Mouse (Mus musculus) macrophage (primary cell): Measurements from ENCODE around the gene Gm7298. TPM values are rescaled to one million over a fixed set of nuclear protein-coding genes. Genes with fewer than 3 reads are reported as not detected.
"Not testable (repeated sequence)": the region's sequence is repeated elsewhere in the genome, so short reads cannot be mapped to it uniquely, and the experiment has no call there.

Experiments
- H3K27ac ChIP-seq: fragments of 350-480 bp; formaldehyde crosslinking; 2 replicates; pipeline ENCODE4 v1.9.0; 2021
- H3K36me3 ChIP-seq: fragments of 350-480 bp; formaldehyde crosslinking; 2 replicates; pipeline ENCODE4 v1.9.0; 2021; ENCODE audit errors: inconsistent target
- H3K4me3 ChIP-seq: fragments of 350-480 bp; formaldehyde crosslinking; 2 replicates; pipeline ENCODE4 v1.9.0; 2021; ENCODE audit errors: inconsistent target
- H3K79me2 ChIP-seq: fragments of 350-480 bp; formaldehyde crosslinking; 2 replicates; pipeline ENCODE4 v1.9.0; 2021; ENCODE audit errors: inconsistent target
- WGBS: methylation state at CpG from one replicate; pipeline ENCODE4 v1.1.7; 2026; ENCODE audit warnings: inconsistent platforms; ENCODE audit not compliant: missing documents; 5-methylcytosine and 5-hydroxymethylcytosine counted together
- polyA plus RNA-seq: library from polyadenylated mRNA; stranded (reverse); fragments of 250-400 nt; gene quantifications from 3 replicates; pipeline ENCODE4 v1.2.4, GENCODE M21; 2018; ENCODE audit warnings: inconsistent platforms
- total RNA-seq, 78 experiments: library from RNA; depleted of rRNA; stranded (reverse); fragments of 250-400 nt; gene quantifications; 1 replicate in 9 of 78; 2 replicates in 24 of 78; 3 replicates in 43 of 78; 4 replicates in 2 of 78; pipeline ENCODE4 v1.2.4; 2018; ENCODE audit warnings: inconsistent platforms in 56 of 78

Gm7298 gene
- total RNA-seq (2018; cell fraction: chromatin; rRNA removed), result not detected
- not detected for total RNA-seq (2018; cell fraction: cytosol; rRNA removed)
- not detected for total RNA-seq (2018; cell fraction: nucleus; rRNA removed)
- polyA plus RNA-seq, result not detected in 3 replicates

DNA sequence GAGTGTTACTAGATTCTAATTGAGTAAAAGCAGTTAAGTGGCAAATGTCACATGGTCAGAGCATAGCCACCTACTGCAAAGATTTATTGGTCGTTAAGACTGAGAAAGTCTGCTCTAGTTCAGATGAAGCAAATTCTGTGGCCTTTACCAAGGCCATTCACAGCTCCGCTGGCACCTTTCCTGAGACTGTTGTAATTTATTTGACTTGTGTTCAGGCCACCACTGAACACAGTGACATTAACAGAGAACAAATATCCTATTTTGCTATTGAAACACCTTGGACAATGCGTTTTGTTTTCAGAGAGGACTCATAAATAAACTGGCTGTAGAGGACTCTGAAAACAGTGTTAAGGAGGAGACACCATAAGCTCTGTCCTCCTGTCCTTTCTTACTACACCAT is at the start of gene Gm7298:
Gm7298 (plus strand) TSS at position 301 of the 400 bp plus-strand sequence.
- Histone ChIP-seq H3K36me3 (no peaks in the 10 kb centered on the region), H3K4me3 (no peak within 1 kb of the TSS), H3K27ac (no peak within 1 kb of the TSS), H3K79me2 (no peaks in the 10 kb centered on the region)
- WGBS, result 73% methylated on average over 3 of the region's 3 CpGs

DNA sequence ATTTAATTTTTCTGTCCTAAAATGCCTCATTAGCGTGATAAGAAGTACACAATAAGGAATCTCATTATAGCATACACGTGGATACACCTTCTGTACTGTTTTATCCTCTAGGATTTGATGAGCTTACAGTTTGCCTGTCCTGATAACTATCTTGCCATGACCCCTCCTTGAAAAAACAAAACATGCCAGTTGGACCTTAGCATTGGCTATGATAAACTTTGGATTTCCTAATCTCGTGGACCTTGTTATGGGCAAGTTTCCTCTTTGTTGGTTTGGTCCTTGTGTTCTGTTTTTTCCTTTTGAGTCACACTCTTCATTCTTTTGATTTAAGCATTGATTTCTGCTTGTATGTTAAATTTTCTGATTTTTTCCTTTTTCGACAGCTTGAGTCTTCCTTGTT is 95.3 kb downstream of the Gm7298 start:
- WGBS, result 81% methylated on average over 4 of the region's 4 CpGs

DNA sequence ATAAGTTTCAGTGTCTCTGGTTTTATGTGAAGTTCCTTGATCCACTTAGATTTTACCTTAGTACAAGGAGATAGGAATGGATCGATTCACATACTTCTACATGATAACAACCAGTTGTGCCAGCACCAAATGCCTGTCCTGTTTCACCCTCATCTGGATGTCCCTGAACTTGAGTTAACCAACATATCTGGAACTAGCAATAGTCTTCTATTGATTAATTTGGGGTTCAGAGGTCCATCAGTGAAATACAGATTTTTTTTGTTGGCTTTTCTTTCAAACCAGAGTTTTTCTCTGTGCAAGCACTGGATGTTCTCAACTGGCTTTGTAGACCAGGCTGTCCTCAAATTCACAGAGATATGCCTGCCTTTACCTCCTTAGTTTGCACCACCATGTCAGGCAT is 103.6 kb downstream of the Gm7298 start:
- Histone ChIP-seq H3K36me3 (no peaks in the 10 kb centered on the region), H3K4me3 (no peak overlapping the region), H3K79me2 (no peaks in the 10 kb centered on the region), H3K27ac (no peak overlapping the region)
- WGBS, result 91% methylated on average over 1 of the region's 1 CpGs

More for the DNA sequence above, 95.3 kb downstream of the Gm7298 start:
- Histone ChIP-seq H3K36me3 (no peaks in the 10 kb centered on the region), H3K79me2 (no peaks in the 10 kb centered on the region), H3K4me3 (no peak overlapping the region), H3K27ac (no peak overlapping the region)

DNA sequence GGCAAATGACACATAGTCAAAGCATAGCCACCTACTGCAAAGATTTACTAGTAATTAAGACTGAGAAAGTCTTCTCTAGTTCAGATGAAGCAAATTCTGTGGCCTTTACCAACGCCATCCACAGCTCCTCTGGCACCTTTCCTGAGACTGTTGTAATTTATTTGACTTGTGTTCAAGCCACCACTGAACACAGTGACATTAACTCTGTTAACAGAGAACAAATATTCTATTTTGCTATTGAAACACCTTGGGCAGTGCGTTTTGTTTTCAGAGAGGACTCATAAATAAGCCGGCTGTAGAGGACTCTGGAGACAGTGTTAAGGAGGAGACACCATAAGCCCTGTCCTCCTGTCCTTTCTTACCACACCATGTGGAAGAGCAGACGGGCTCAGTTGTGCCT is 105.5 kb downstream of the Gm7298 start, which contains the start of gene Mug1:
Mug1 (plus strand) TSS at position 271 of the 400 bp plus-strand sequence.
- WGBS, result 90% methylated on average over 4 of the region's 4 CpGs
- H3K36me3 ChIP-seq, H3K4me3 ChIP-seq, H3K27ac ChIP-seq, H3K79me2 ChIP-seq: not testable (repeated sequence)

Other genes with a start within 250 kb of the Gm7298 start
- gene A2m, start 97.6 kb upstream of the Gm7298 start, polyA plus RNA-seq, result not detected in 3 replicates
- not detected in 3 replicates for gene Mug1, start 105.6 kb downstream of the Gm7298 start, polyA plus RNA-seq